Mouse (Mus musculus): ENCODE data around the gene Thap11.

- TF ChIP-seq CTCF (IDR thresholded peaks at IDR 0.05; ENCODE audit: low read depth), result peak; percentile 82
- peak; percentile 72; the same call in 1 of the 2 replicates for TF ChIP-seq EP300 (IDR thresholded peaks at IDR 0.05; ENCODE audit: low read depth)
These were observed at the start of gene Thap11 for GRCm38 (mm10) chr8:105854715-105855216.
